Mouse (Mus musculus) heart, adult 11 months (tissue): ENCODE measurements at regions not wholly inside any gene's neighbourhood (a gene's known extent, or its start where the extent isn't known, plus 50 kb on each side); places are given as distances from the start of the nearest gene placed in this dataset.

Source experiments
- DNase-seq: peaks from one replicate; pipeline ENCODE4 v3.0.0; 2022

- DNase-seq, result no peak
These were observed 1184.2 kb downstream of the 4930447A16Rik start for GRCm38 (mm10) chr15:38609522-38609921.
